Mouse (Mus musculus) testis, adult 2 months (tissue): ENCODE measurements around the gene Gjd3.

Source experiments
- CTCF ChIP-seq: fragments of 200-500 bp; IDR thresholded peaks from 2 replicates; pipeline ENCODE4 v1.5.1; 2012; ENCODE audit warnings: low read depth, mild to moderate bottlenecking, inconsistent platforms, low read length, moderate library complexity; ENCODE audit not compliant: control insufficient read depth, insufficient read depth, insufficient replicate concordance
- POLR2A ChIP-seq: fragments of 200-500 bp; IDR thresholded peaks from 2 replicates; pipeline ENCODE4 v1.6.1; 2012; ENCODE audit warnings: low read depth, mild to moderate bottlenecking, inconsistent platforms, low read length, moderate library complexity; ENCODE audit not compliant: control insufficient read depth

GRCm38 (mm10) chr11:98954373-98954772 is 28.4 kb downstream of the Gjd3 start:
- TF ChIP-seq CTCF (peak; percentile 25; the same call in 1 of the 2 replicates), POLR2A (no peak)
